Mouse (Mus musculus) embryonic fibroblast, embryonic 13.5 days (primary cell): ENCODE data around the gene Akr1c18.

Experiments
- CTCF ChIP-seq: IDR thresholded peaks from 2 replicates; pipeline ENCODE4 v1.5.1; 2011; ENCODE audit warnings: mild to moderate bottlenecking, control low read depth, low read length, moderate library complexity, borderline replicate concordance; ENCODE audit not compliant: insufficient read depth
- POLR2A ChIP-seq: IDR thresholded peaks from 2 replicates; pipeline ENCODE4 v1.6.1; 2011; ENCODE audit warnings: low read depth, mild to moderate bottlenecking, control low read depth, low read length, moderate library complexity

DNA sequence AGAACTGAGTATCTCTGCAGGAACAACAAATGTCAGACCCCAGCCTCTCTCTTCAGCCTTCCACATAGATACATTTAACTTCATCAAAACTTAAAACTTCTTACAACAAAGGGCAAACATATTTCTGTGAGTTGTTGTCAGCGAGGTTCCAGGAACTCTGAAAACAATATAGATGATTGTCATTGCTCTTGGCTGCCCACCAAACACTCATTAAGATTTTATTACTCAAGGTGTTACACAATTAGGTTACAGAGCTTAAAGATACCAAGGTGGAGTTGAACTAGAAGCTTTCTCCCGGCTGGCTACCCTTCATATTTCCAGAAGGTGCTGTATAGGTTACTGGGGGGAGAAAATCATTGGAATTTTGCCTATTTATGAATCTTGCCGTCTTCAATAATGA, 3.1 kb upstream of the Akr1c18 start:
- TF ChIP-seq CTCF (no peak), POLR2A (no peak)
